Mouse (Mus musculus): ENCODE measurements around the gene Tti1. TPM values are rescaled to one million over a fixed set of nuclear protein-coding genes. Genes with fewer than 3 reads are reported as not detected.

The Tti1 gene
- polyA plus RNA-seq (2012; ENCODE audit: insufficient read depth, low replicate concordance), result 5.5 and 10.8 TPM in 2 replicates

GRCm38 (mm10) chr2:158028354-158028863 is at the start of gene Tti1, which contains the start of gene Rprd1b:
Tti1 (minus strand) TSS chr2:158028433.
Rprd1b (plus strand) TSS chr2:158028497.
- TF ChIP-seq GATA1 (IDR thresholded peaks at IDR 0.05; ENCODE audit: borderline replicate concordance, low read length) (no peak), FLI1 (IDR thresholded peaks at IDR 0.05; ENCODE audit: low read length) (peak; percentile 74; the same call in 1 of the 2 replicates)
- Histone ChIP-seq H3K36me3 (replicated peaks; ENCODE audit: low read length) (peaks cover 3% of the 10 kb centered on the region), H3K4me1 (peaks cover 55% of the 10 kb centered on the region), H3K27me3 (replicated peaks) (no peaks in the 10 kb centered on the region), H3K4me3 (replicated peaks) (peak within 1 kb of the TSS; percentile 94), H3K9me3 (no peaks in the 10 kb centered on the region)

DNA sequence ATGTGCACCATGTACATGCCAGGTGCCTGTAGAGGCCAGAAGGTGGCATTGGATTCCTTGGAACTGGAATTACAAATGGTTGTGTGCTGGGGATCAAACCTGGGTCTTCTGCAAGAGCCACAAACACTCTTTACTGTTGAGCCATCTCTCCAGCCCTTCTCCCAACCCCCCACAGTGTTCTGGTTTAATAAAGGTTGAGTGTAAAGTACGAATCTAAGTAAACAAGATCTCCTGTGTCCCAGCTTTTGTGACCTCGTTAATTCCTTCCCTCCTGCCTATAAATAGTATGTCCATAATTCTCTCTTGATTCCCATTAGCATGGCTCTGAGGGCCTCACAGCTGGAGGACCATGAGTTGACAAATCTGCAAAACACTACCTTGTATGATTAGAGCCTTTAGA is 49.7 kb upstream of the Tti1 start:
- peaks cover 54% of the 10 kb centered on the region for H3K36me3 ChIP-seq (replicated peaks; ENCODE audit: low read length)
- no peak overlapping the region for H3K4me3 ChIP-seq (replicated peaks)
- no peaks in the 10 kb centered on the region for H3K9me3 ChIP-seq
- H3K4me1 ChIP-seq, result peaks cover 4% of the 10 kb centered on the region; the same call in 1 of the 2 replicates
- no peak for TF ChIP-seq FLI1 (IDR thresholded peaks at IDR 0.05; ENCODE audit: low read length)
- TF ChIP-seq GATA1 (IDR thresholded peaks at IDR 0.05; ENCODE audit: borderline replicate concordance, low read length), result no peak
- peaks cover 3% of the 10 kb centered on the region for H3K27me3 ChIP-seq (replicated peaks)

GRCm38 (mm10) chr2:158076690-158077089 is 48.5 kb upstream of the Tti1 start:
- no peaks in the 10 kb centered on the region for H3K27me3 ChIP-seq (replicated peaks)
- H3K4me1 ChIP-seq, result peaks cover 6% of the 10 kb centered on the region
- TF ChIP-seq FLI1 (IDR thresholded peaks at IDR 0.05; ENCODE audit: low read length), result no peak
- peaks cover 67% of the 10 kb centered on the region for H3K36me3 ChIP-seq (replicated peaks; ENCODE audit: low read length)
- H3K9me3 ChIP-seq, result no peaks in the 10 kb centered on the region
- H3K4me3 ChIP-seq (replicated peaks), result no peak overlapping the region

DNA sequence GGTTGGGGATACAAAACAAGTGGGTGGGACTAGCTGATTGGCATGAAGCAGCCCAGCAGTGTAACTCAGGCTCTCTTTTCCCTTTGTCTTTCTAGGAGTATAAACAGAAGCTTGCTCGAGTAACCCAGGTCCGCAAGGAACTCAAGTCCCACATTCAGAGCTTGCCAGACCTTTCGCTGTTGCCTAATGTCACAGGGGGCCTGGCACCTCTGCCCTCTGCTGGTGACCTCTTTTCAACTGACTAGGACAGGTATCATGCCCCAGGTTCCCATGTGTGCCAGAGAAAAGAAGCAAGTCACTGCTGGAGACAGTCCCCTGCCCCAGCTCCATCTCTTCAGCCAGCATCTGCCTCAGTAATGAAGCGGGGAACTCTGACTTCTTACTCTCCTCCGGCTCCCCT is 46.6 kb upstream of the Tti1 start:
- Histone ChIP-seq H3K4me3 (replicated peaks) (no peak overlapping the region), H3K4me1 (peaks cover 12% of the 10 kb centered on the region), H3K9me3 (no peaks in the 10 kb centered on the region), H3K36me3 (replicated peaks; ENCODE audit: low read length) (peaks cover 85% of the 10 kb centered on the region), H3K27me3 (replicated peaks) (no peaks in the 10 kb centered on the region)
- no peak for TF ChIP-seq GATA1 (IDR thresholded peaks at IDR 0.05; ENCODE audit: borderline replicate concordance, low read length)
- no peak for TF ChIP-seq FLI1 (IDR thresholded peaks at IDR 0.05; ENCODE audit: low read length)

DNA sequence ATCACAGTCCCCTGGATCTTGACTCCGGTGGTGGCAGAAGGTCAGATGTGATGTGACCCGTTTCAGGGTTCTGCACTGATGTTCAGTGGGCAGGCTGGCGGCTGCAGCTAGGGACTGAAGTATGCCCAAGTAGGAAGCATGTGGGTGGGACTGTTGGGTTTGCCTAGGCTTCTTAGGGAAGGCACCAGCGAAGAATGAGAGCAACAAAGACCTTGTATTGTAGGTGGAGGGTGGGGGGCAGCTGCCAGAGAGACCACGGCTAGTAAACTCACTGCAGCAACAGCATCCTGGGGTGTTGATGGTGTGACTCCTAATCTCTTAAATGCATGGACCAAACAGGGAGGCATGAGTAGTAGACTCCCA is 43.4 kb upstream of the Tti1 start:
- no peaks in the 10 kb centered on the region for H3K27me3 ChIP-seq (replicated peaks)
- peaks cover 18% of the 10 kb centered on the region for H3K4me1 ChIP-seq
- H3K9me3 ChIP-seq, result no peaks in the 10 kb centered on the region
- H3K36me3 ChIP-seq (replicated peaks; ENCODE audit: low read length), result peaks cover 91% of the 10 kb centered on the region
- TF ChIP-seq FLI1 (IDR thresholded peaks at IDR 0.05; ENCODE audit: low read length) (no peak), GATA1 (IDR thresholded peaks at IDR 0.05; ENCODE audit: borderline replicate concordance, low read length) (no peak)
- no peak overlapping the region for H3K4me3 ChIP-seq (replicated peaks)

DNA sequence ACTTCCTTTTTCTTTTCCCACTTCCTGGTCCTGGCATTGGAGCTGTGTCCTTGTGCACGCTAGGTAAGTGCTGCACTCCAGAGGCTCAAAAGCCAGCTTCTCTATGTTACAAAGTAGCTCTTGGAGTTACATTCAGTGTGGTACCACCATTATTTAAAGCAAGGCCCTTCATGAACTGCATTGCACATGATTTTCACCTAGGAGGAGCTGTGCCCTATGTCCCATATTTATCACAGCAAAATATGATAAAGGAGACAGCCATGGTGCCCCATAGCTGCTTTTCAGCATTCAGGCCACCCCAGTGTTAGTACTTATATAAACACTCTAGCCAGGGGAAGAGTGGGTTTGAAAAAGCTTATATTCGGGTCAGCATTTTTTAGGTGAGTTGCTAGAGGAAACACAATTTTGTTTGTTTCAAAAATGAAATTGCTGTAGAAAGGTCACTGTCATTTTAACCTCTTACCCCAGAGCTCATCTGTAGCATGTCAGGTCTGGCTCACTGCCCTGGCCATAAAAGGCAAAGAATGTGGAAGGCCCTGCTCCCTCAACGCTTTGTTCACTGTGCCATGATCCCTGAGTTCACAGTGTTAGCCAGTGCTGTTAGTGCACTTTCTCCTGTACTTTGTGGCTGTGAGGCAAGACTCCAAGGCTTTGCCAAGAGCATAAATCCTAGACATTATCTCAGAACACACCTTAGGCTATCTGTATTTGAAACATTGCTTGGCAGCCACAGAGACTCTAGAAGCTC is 42.8 kb upstream of the Tti1 start:
- H3K9me3 ChIP-seq, result no peaks in the 10 kb centered on the region
- no peak overlapping the region for H3K4me3 ChIP-seq (replicated peaks)
- TF ChIP-seq FLI1 (IDR thresholded peaks at IDR 0.05; ENCODE audit: low read length) (no peak), GATA1 (IDR thresholded peaks at IDR 0.05; ENCODE audit: borderline replicate concordance, low read length) (no peak)
- H3K36me3 ChIP-seq (replicated peaks; ENCODE audit: low read length), result peaks cover 91% of the 10 kb centered on the region
- no peaks in the 10 kb centered on the region for H3K27me3 ChIP-seq (replicated peaks)
- H3K4me1 ChIP-seq, result peaks cover 15% of the 10 kb centered on the region

GRCm38 (mm10) chr2:158068444-158068971 is 40.3 kb upstream of the Tti1 start:
- Histone ChIP-seq H3K36me3 (replicated peaks; ENCODE audit: low read length) (peaks cover 89% of the 10 kb centered on the region), H3K4me1 (peaks cover 25% of the 10 kb centered on the region), H3K9me3 (no peaks in the 10 kb centered on the region), H3K27me3 (replicated peaks) (no peaks in the 10 kb centered on the region), H3K4me3 (replicated peaks) (no peak overlapping the region)
- no peak for TF ChIP-seq GATA1 (IDR thresholded peaks at IDR 0.05; ENCODE audit: borderline replicate concordance, low read length)
- no peak for TF ChIP-seq FLI1 (IDR thresholded peaks at IDR 0.05; ENCODE audit: low read length)

DNA sequence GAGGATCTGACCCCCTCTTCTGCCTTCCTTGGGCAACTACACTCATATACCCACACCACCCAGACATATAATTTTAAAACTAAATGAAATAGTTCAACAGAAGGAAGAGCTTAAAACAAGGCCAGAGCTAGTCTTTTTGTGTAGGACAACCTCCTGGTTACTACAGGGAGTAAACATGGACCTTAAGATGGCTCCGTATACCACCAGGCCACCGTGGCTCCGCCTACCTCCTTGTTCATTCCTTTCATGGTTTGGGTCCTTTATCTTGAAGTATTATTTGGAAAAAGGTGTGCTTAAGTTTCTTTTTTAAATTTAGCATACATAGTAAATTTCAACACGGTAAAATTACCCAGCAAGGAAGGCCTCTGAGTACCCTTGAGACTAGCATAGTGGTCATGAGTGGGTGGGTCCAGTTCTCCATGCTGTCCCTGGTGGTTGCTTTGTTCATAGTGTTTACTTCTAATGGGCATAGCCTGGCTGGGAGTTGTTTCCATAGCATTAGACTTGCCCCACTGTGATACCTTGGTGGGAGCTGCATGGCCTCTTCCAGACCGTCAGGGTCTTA is 39.1 kb upstream of the Tti1 start:
- H3K4me1 ChIP-seq, result peaks cover 25% of the 10 kb centered on the region
- no peak for TF ChIP-seq FLI1 (IDR thresholded peaks at IDR 0.05; ENCODE audit: low read length)
- TF ChIP-seq GATA1 (IDR thresholded peaks at IDR 0.05; ENCODE audit: borderline replicate concordance, low read length), result no peak
- peaks cover 87% of the 10 kb centered on the region for H3K36me3 ChIP-seq (replicated peaks; ENCODE audit: low read length)
- no peaks in the 10 kb centered on the region for H3K9me3 ChIP-seq
- no peak overlapping the region for H3K4me3 ChIP-seq (replicated peaks)
- H3K27me3 ChIP-seq (replicated peaks), result no peaks in the 10 kb centered on the region

- TF ChIP-seq FLI1 (IDR thresholded peaks at IDR 0.05; ENCODE audit: low read length), result no peak
- TF ChIP-seq GATA1 (IDR thresholded peaks at IDR 0.05; ENCODE audit: borderline replicate concordance, low read length), result no peak
- Histone ChIP-seq H3K4me1 (peaks cover 21% of the 10 kb centered on the region), H3K36me3 (replicated peaks; ENCODE audit: low read length) (peaks cover 87% of the 10 kb centered on the region), H3K4me3 (replicated peaks) (no peak overlapping the region), H3K27me3 (replicated peaks) (no peaks in the 10 kb centered on the region), H3K9me3 (no peaks in the 10 kb centered on the region)
Observed at GRCm38 (mm10) chr2:158066456-158066855, 38.2 kb upstream of the Tti1 start.

- peaks cover 87% of the 10 kb centered on the region for H3K36me3 ChIP-seq (replicated peaks; ENCODE audit: low read length)
- TF ChIP-seq GATA1 (IDR thresholded peaks at IDR 0.05; ENCODE audit: borderline replicate concordance, low read length) (no peak), FLI1 (IDR thresholded peaks at IDR 0.05; ENCODE audit: low read length) (no peak)
- H3K27me3 ChIP-seq (replicated peaks), result no peaks in the 10 kb centered on the region
- H3K9me3 ChIP-seq, result no peaks in the 10 kb centered on the region
- peaks cover 18% of the 10 kb centered on the region for H3K4me1 ChIP-seq
- no peak overlapping the region for H3K4me3 ChIP-seq (replicated peaks)
Observed at GRCm38 (mm10) chr2:158065064-158065463, 36.8 kb upstream of the Tti1 start.
